Mouse (Mus musculus) limb, embryonic 12.5 days (tissue): ENCODE measurements around the gene Stim1. TPM values are rescaled to one million over a fixed set of nuclear protein-coding genes. Genes with fewer than 3 reads are reported as not detected.

Source experiments
- ATAC-seq: fragments of 200-750 bp; cut with Nextera tagmentation; 2 replicates; pipeline ENCODE4 v1.8.0; 2017; ENCODE audit warnings: low read depth, moderate TSS enrichment; ENCODE audit not compliant: insufficient number of reproducible peaks, insufficient read depth, low FRiP score, low TSS enrichment
- H3K27ac ChIP-seq: fragments of 300-500 bp; sonication (generic); 2 replicates; pipeline ENCODE4 v1.5.1; 2016; ENCODE audit warnings: mild to moderate bottlenecking, moderate library complexity
- H3K27me3 ChIP-seq: fragments of 300-500 bp; sonication (generic); 2 replicates; pipeline ENCODE4 v1.6.1; 2016; ENCODE audit warnings: mild to moderate bottlenecking, moderate library complexity
- H3K36me3 ChIP-seq: fragments of 300-500 bp; sonication (generic); 2 replicates; pipeline ENCODE4 v1.6.1; 2016; ENCODE audit warnings: mild to moderate bottlenecking, moderate library complexity
- H3K4me1 ChIP-seq: fragments of 300-500 bp; sonication (generic); replicated peaks from 2 replicates; pipeline ENCODE4 v1.6.1; 2016
- H3K4me2 ChIP-seq: fragments of 300-500 bp; sonication (generic); 2 replicates; pipeline ENCODE4 v1.6.1; 2016; ENCODE audit warnings: mild to moderate bottlenecking, moderate library complexity
- H3K4me3 ChIP-seq: fragments of 300-500 bp; sonication (generic); replicated peaks from 2 replicates; pipeline ENCODE4 v1.5.1; 2016; ENCODE audit warnings: mild to moderate bottlenecking
- H3K9ac ChIP-seq: fragments of 300-500 bp; sonication (generic); replicated peaks from 2 replicates; pipeline ENCODE4 v1.6.1; 2016; ENCODE audit warnings: mild to moderate bottlenecking, moderate library complexity
- H3K9me3 ChIP-seq: fragments of 300-500 bp; sonication (generic); 2 replicates; pipeline ENCODE4 v1.6.1; 2016; ENCODE audit warnings: mild to moderate bottlenecking, moderate library complexity
- WGBS: fragments of 180-500 bp; shearing (Covaris S2); methylation state at CpG from one replicate; pipeline ENCODE4 v1.1.7; 2016; 5-methylcytosine and 5-hydroxymethylcytosine counted together
- polyA plus RNA-seq: library from polyadenylated mRNA; unstranded; fragments of >200 nt; fragmentation: Nextera tagmentation; extraction: Ambion mirVana; gene quantifications from 2 replicates; pipeline ENCODE4 v1.2.1, GENCODE M21; 2016

The Stim1 gene
- polyA plus RNA-seq, 1 experiment from 2014 or later: 17.7 TPM

DNA sequence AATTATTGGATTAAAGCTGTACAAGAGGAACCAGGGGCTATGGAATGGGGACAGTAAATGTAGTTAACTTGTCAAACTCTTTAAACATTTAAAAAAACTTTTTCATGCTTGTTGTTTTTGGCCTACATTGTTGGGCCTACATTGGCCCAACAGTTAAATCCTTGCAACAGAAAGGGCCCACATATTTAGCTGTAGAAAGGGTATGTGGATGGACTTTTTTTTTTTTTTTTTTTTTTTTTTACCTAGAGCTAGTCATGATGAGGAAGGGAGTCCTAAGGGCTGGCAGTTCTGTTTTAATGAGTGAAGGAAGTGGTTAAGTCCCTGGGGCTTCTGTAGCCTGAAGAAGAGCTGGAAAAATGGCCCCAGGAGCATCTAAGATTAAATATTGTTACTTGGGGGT, 42.7 kb downstream of the Stim1 start:
- H3K36me3 ChIP-seq: no peaks in the 10 kb centered on the region
- H3K4me3 ChIP-seq: no peak overlapping the region
- ATAC-seq: no peak
- no peak overlapping the region for H3K4me2 ChIP-seq
- H3K9ac ChIP-seq: no peak overlapping the region
- H3K9me3 ChIP-seq: no peaks in the 10 kb centered on the region
- H3K4me1 ChIP-seq: no peaks in the 10 kb centered on the region
- no peaks in the 10 kb centered on the region for H3K27me3 ChIP-seq
- no peak overlapping the region for H3K27ac ChIP-seq

DNA sequence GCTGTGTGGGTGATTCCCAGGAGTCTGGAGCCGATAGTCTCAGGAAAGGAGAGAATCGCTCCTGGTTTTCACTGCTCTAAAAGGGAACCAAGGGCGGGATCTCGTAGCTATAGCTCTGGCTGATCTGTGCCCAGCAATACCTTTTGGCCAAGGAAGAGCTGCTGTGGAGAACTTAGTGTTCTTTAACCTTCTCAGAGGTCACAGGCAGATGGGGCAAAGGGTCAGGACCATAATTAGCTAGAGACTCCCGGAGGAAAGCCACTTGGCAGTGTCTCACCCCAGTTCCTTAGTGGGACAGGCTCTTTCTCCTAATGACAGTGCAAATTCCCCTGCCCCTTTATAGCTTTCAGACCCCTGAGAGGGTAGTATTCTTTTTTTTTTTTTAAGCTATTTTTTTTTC, 43.2 kb downstream of the Stim1 start:
- 76% methylated on average over 5 of the region's 5 CpGs for WGBS
- Histone ChIP-seq H3K9me3 (no peaks in the 10 kb centered on the region), H3K9ac (no peak overlapping the region), H3K4me2 (no peak overlapping the region), H3K4me1 (no peaks in the 10 kb centered on the region), H3K36me3 (no peaks in the 10 kb centered on the region), H3K4me3 (no peak overlapping the region), H3K27ac (no peak overlapping the region), H3K27me3 (no peaks in the 10 kb centered on the region)
- ATAC-seq: no peak

DNA sequence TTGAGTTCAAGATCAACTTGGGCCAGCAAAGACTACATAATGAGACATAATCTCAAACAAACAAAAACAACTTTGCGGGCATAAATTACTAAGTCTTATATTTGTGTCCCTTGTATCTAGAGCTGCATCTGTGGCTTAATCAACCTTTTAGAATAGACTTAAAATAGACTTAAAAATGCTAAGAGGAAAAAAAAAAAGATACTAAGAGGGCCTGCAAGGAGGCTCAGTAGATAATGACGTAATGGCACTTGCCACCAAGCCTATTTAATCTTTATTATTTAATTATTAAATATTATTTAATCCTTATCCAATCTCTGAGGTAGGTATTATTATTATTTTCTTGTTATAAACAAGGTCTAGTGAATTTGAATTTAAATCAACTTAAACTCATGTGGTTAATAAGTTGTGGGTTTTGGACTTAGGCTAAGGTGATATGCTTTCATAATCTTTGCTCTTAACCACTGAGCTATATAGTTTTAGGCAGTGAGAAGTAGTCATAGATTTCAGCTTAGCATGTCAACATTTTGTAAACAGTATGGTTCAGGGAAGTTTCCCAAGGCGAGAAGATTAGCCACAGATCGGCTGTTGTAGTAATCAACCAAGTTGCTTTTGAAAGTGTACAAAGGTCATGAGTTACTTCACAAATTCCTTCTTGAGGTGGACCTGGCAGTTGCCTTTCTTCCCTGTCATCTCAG, 45.4 kb downstream of the Stim1 start:
- H3K36me3 ChIP-seq: no peaks in the 10 kb centered on the region
- WGBS: 85% methylated on average over 4 of the region's 4 CpGs
- H3K9ac ChIP-seq: no peak overlapping the region
- no peak overlapping the region for H3K4me3 ChIP-seq
- no peaks in the 10 kb centered on the region for H3K27me3 ChIP-seq
- H3K4me2 ChIP-seq: no peak overlapping the region
- no peak for ATAC-seq
- no peaks in the 10 kb centered on the region for H3K9me3 ChIP-seq
- H3K27ac ChIP-seq: no peak overlapping the region
- peaks cover 8% of the 10 kb centered on the region for H3K4me1 ChIP-seq

DNA sequence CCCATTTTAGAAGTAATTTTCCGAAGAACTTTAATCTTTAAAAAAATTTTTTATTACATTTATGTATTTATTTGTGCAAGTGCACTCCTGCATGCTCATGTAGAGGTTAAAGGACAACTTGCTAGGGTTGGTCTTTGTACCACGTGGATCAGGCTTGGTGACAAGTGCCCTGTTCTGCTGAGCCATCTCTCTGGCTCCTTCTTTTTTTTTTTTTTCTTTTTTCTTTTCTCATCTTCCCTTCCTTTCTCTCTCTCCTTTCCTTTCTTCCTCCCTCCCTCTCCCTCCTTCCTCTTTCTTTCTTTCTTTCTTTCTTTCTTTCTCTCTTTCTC, 45.9 kb downstream of the Stim1 start:
- H3K9me3 ChIP-seq: no peaks in the 10 kb centered on the region
- peaks cover 8% of the 10 kb centered on the region for H3K4me1 ChIP-seq
- no peak overlapping the region for H3K9ac ChIP-seq
- H3K27me3 ChIP-seq: no peaks in the 10 kb centered on the region
- H3K36me3 ChIP-seq: no peaks in the 10 kb centered on the region
- ATAC-seq: no peak
- 72% methylated on average over 2 of the region's 2 CpGs for WGBS
- no peak overlapping the region for H3K4me3 ChIP-seq
- no peak overlapping the region for H3K27ac ChIP-seq
- no peak overlapping the region for H3K4me2 ChIP-seq

DNA sequence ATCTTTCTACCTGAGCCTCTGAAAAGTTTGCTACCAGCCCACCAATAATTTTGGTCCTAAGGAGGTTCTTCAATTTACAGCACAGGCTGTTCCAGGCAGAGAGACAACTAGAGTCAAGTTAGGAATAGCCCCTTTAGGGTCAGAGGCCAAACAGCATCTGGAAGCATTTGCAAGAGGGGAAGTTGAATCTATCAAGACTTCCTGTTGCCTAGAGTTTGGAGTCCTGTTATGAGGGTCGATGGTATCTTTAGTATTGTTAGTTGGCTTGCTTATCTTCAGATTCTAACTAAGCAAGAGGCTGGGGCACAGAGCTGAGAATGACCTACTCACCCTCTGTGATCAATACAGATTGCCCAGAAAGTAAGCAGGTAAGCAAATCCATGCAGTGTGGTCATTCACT, 46.5 kb downstream of the Stim1 start:
- ATAC-seq: no peak
- no peak overlapping the region for H3K9ac ChIP-seq
- H3K4me2 ChIP-seq: no peak overlapping the region
- no peaks in the 10 kb centered on the region for H3K36me3 ChIP-seq
- H3K4me1 ChIP-seq: peaks cover 8% of the 10 kb centered on the region
- H3K27me3 ChIP-seq: no peaks in the 10 kb centered on the region
- no peak overlapping the region for H3K4me3 ChIP-seq
- H3K27ac ChIP-seq: no peak overlapping the region
- no peaks in the 10 kb centered on the region for H3K9me3 ChIP-seq
- WGBS: 82% methylated on average over 1 of the region's 1 CpGs

DNA sequence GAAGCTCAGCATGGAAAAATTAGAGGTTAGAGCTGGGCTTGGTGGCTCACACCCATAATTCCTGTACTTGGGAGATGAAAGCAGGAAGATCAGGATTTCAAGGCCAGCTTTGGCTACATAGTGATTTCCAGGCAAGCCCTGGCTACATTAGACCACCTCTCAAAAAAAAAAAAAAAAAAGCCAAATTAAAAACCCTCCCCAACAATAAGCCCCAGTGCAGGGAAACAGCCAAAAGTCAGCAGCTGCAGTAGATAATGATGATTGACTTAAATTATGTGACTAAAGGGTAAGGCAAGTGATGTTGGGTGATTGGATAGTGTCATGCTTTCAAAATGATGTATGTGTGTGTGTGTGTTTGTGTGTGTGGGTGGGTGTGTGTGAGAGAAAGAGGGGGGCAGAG, 47.3 kb downstream of the Stim1 start:
- no peak overlapping the region for H3K27ac ChIP-seq
- no peaks in the 10 kb centered on the region for H3K27me3 ChIP-seq
- H3K4me2 ChIP-seq: no peak overlapping the region
- H3K4me1 ChIP-seq: peaks cover 8% of the 10 kb centered on the region
- H3K9ac ChIP-seq: no peak overlapping the region
- H3K4me3 ChIP-seq: no peak overlapping the region
- H3K36me3 ChIP-seq: no peaks in the 10 kb centered on the region
- H3K9me3 ChIP-seq: no peaks in the 10 kb centered on the region
- ATAC-seq: no peak

DNA sequence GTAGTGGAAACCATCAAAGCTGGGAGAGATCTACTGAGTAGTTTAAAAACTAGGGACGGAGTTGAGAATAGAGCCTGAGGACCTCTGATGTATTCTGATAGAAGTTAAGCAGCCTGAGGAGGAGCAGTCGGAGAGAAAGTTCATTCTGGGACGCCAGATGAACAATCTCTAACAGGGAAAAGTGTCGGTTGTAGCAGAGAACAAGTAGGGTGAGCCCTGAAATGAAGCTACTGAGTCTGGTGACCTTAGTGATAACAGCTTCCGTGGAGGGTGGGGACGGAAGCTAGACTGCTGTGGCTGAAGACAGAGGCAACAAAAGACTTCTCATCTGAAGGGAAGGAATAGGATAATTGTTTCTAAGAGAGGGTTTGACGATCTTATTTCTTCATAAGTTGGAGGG, 47.8 kb downstream of the Stim1 start:
- Histone ChIP-seq H3K36me3 (no peaks in the 10 kb centered on the region), H3K27ac (no peak overlapping the region), H3K4me1 (peaks cover 8% of the 10 kb centered on the region), H3K4me3 (no peak overlapping the region), H3K9me3 (no peaks in the 10 kb centered on the region), H3K9ac (no peak overlapping the region), H3K27me3 (no peaks in the 10 kb centered on the region), H3K4me2 (no peak overlapping the region)
- ATAC-seq: no peak
- WGBS: 46% methylated on average over 7 of the region's 7 CpGs

DNA sequence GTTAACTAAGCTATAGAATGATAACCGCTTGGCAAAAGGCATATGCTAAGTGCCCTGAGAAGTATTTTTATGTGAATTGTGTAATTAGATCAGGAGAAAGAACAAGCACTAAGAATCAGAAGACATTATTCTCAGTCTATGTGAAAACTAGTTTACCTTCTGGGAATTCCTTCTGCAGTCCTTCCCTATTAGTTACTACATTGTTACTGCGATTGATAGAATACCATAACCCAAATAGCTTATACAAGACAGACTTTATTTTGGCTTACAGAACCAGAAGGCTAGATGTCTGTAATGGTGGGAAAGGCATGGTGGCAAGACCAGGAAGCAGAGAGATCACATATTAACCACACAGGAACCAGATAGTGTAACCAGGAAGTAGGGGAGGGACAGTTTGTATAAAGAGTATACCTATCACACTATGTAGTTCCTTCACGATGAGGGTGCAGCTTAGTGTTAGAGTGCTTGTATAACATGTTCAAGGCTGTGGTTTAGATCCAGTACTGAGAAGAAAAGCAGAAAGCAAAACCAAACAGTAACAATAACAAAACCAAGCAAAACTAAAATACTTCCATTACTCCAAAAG, 50.1 kb downstream of the Stim1 start:
- no peak overlapping the region for H3K4me3 ChIP-seq
- H3K27ac ChIP-seq: no peak overlapping the region
- ATAC-seq: no peak
- H3K36me3 ChIP-seq: no peaks in the 10 kb centered on the region
- no peak overlapping the region for H3K9ac ChIP-seq
- peaks cover 8% of the 10 kb centered on the region for H3K4me1 ChIP-seq
- 94% methylated on average over 3 of the region's 3 CpGs for WGBS
- H3K27me3 ChIP-seq: no peaks in the 10 kb centered on the region
- no peaks in the 10 kb centered on the region for H3K9me3 ChIP-seq
- H3K4me2 ChIP-seq: no peak overlapping the region

DNA sequence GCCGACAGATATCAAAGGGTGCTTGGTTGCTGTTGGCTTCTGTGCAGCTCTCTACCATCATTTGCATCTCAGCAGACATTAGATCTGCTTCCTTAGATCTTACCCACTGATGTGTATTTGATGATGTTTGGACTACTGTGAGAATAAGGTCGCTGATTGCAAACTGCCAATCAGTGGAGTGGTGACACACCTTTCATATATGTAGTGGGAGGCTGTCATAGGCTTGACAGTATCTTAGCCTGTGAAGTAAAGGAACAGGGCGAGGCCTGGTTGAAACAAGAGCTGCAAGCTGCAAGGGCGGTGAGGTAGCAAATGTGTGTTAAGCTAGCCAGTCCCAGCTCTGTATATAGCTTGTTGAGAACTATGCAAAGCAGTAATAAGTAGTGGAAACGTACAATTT, 54.5 kb downstream of the Stim1 start:
- H3K27me3 ChIP-seq: no peaks in the 10 kb centered on the region
- no peak overlapping the region for H3K27ac ChIP-seq
- H3K4me1 ChIP-seq: peaks cover under 1% of the 10 kb centered on the region; the same call in 1 of the 2 replicates
- no peak overlapping the region for H3K4me3 ChIP-seq
- H3K36me3 ChIP-seq: no peaks in the 10 kb centered on the region
- no peak overlapping the region for H3K9ac ChIP-seq
- no peaks in the 10 kb centered on the region for H3K9me3 ChIP-seq
- no peak for ATAC-seq
- H3K4me2 ChIP-seq: no peak overlapping the region
- WGBS: 85% methylated on average over 5 of the region's 5 CpGs

DNA sequence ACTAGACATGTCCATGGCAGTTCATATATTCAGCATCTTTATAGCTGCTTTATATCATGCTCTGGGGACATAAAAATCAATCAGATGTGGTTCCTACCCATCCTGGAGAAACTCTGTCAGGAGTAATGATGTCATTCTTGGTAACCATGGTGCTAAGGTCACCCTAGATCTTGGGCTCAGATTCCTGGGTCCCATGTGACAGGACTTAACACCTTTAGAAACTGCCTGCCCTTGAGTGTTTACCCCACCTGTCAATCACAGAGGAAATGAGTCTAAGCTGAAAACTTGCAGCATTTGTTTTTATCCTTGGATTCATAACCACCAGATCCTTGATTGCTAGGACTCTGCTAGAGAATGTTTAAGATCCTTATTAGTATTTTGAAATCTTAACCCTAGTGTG, 58.7 kb downstream of the Stim1 start:
- H3K27me3 ChIP-seq: no peaks in the 10 kb centered on the region
- no peak overlapping the region for H3K9ac ChIP-seq
- no peaks in the 10 kb centered on the region for H3K36me3 ChIP-seq
- no peak overlapping the region for H3K27ac ChIP-seq
- H3K9me3 ChIP-seq: no peaks in the 10 kb centered on the region
- H3K4me3 ChIP-seq: no peak overlapping the region
- no peaks in the 10 kb centered on the region for H3K4me1 ChIP-seq
- H3K4me2 ChIP-seq: no peak overlapping the region
- no peak for ATAC-seq

DNA sequence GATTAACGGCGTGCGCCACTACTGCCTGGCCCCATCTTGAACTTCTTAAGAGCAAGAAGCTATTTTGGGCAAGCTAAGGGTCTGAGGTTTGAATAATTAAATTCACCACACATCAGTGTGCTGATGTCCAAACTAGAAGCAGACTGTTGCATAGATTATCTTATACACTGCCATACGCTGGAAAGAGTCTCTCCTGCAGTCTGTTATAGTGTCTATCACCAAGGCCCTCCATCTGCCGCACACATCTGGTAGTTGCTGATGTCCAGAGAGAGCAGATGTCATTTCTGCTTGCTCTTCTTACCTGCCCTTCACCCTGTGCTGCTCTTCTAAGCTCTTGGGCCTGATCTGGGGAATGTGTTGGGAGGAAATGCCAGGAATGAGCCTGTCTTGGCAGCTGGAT, 62.7 kb downstream of the Stim1 start:
- no peak overlapping the region for H3K27ac ChIP-seq
- H3K4me3 ChIP-seq: no peak overlapping the region
- no peak for ATAC-seq
- H3K27me3 ChIP-seq: no peaks in the 10 kb centered on the region
- H3K9ac ChIP-seq: no peak overlapping the region
- H3K4me1 ChIP-seq: no peaks in the 10 kb centered on the region
- H3K36me3 ChIP-seq: no peaks in the 10 kb centered on the region
- no peaks in the 10 kb centered on the region for H3K9me3 ChIP-seq
- H3K4me2 ChIP-seq: no peak overlapping the region
- 85% methylated on average over 5 of the region's 5 CpGs for WGBS

DNA sequence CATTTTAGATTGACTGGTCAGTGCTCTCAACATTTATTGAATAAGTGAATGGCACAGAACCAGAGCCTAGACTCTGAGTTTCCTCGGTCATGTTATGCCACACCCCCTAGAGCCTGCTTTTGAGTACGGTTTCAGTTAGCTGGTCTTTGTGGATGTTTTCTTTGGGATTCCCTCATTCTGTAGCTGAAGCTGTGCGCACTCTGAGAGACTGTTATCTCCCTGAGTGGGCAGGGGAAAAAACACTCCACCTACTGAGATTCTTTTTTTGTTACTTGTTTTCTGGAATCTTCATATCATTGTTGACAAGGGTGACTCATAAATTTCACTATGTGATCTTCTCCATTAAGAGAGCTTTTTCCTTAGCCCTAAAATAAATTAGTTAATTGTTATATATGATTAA, 63.9 kb downstream of the Stim1 start:
- 75% methylated on average over 3 of the region's 3 CpGs for WGBS
- no peak overlapping the region for H3K4me3 ChIP-seq
- no peak overlapping the region for H3K27ac ChIP-seq
- no peak overlapping the region for H3K9ac ChIP-seq
- H3K27me3 ChIP-seq: no peaks in the 10 kb centered on the region
- H3K36me3 ChIP-seq: no peaks in the 10 kb centered on the region
- H3K4me2 ChIP-seq: no peak overlapping the region
- no peaks in the 10 kb centered on the region for H3K4me1 ChIP-seq
- ATAC-seq: no peak
- H3K9me3 ChIP-seq: no peaks in the 10 kb centered on the region
